Mouse (Mus musculus) thymus, postnatal 0 days (tissue): ENCODE data around the gene Bpifb9b. TPM values are rescaled to one million over a fixed set of nuclear protein-coding genes. Genes with fewer than 3 reads are reported as not detected.
"Not testable (repeated sequence)": the region's sequence is repeated elsewhere in the genome, so short reads cannot be mapped to it uniquely, and the experiment has no call there.

Experiments used
- DNase-seq: peaks from one replicate; pipeline ENCODE4 v3.0.0-alpha.2; 2015; ENCODE audit warnings: low spot score
- polyA plus RNA-seq: library from polyadenylated mRNA; unstranded; fragments of >200 nt; fragmentation: Nextera tagmentation; extraction: Ambion mirVana; gene quantifications from 2 replicates; pipeline ENCODE4 v1.2.1, GENCODE M21; 2015

The Bpifb9b gene
- polyA plus RNA-seq, result 0.31 and 0.42 TPM in 2 replicates

DNA sequence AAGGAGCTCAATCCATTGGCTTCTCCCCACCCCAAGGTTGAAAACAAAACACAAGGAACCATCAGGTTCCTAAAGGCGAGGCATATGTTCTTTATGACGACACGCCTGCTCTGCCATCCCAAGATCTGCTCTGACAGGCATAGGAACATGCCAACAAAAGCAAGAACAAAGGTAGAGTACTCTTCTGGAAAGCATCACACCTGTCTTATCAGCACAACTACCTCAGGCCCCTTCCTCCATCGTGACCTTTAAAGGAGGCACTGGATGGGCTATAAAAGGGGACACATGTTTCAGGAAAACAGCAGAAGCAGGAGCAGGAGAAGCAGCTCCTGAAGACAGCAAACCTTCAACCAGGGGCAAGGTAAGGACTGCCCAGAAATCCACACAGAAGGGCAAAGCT is at the start of gene Bpifb9b:
Gene Bpifb9b, plus strand, starts transcription at position 301 of the 400 bp plus-strand sequence.
- DNase-seq, result not testable (repeated sequence)

DNA sequence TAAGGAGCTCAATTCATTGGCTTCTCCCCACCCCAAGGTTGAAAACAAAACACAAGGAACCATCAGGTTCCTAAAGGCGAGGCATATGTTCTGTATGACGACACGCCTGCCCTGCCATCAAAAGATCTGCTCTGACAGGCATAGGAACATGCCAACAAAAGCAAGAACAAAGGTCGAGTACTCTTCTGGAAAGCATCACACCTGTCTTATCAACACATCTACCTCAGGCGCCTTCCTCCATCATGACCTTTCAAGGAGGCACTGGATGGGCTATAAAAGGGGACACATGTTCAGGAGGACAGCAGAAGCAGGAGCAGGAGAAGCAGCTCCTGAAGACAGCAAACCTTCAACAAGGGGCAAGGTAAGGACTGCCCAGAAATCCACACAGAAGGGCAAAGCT is 49.5 kb upstream of the Bpifb9b start, which contains the start of gene Bpifb9a:
Gene Bpifb9a, plus strand, starts transcription at position 301 of the 400 bp plus-strand sequence.
- DNase-seq, result not testable (repeated sequence)

DNA sequence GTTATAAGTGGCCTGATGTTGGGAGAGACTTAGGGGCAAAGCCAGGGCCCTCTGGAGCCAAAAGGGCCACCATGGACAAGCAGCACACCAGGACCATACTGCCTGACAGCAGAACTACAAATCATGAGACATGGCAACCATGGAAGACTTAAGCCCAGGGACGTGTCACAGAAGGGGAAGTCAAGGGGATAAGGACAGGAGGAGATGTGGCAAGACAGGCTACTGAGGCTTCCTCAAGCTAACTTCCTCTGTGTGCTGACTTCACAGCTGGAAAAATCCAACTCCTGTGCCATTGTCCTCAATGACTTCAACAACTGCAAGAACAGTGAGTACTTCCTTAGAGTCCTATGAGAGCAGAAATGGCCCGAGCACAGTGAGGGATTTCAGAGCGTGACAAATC is 42.6 kb upstream of the Bpifb9b start:
- DNase-seq, result not testable (repeated sequence)

DNA sequence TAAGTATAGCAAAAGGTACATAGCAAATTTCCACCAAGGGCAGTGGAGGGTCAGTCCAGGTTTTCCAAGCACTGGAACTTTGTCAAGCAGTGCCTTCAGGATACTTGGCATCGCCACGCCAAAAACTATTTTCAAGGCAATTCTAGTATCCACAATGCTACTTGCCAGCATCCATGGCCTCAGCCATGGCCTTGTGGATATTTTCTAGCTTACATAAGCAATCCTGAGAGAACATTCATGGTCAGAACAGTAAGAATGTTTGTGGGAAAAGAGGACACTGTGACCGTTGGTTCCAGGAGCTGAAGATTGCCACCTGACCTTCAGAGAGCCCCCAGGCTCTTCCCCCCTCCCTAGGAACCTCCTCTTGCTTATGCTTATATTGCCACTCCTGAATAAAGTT is 15.2 kb upstream of the Bpifb9b start:
- DNase-seq, result not testable (repeated sequence)

- no peak for DNase-seq
Observed at GRCm38 (mm10) chr2:154292833-154293232, 14.2 kb upstream of the Bpifb9b start.

DNA sequence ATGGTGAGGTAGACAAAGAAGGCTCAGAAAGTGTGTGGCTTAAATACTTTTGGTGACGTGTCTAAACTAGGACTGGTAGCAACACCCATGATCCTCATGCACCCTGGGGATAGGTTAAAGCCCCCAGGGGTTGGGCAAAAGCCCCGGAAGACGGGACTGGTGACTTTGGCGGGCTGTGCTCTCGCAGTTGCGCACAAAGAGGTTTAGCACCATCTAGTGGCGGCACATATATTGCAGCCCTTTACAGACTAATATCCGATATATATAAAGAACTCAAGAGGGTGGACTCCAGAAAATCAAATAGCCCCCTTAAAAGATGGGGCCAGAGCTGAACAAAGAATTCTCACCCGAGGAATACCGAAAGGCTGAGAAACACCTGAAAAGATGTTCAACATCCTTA is 12.3 kb upstream of the Bpifb9b start:
- peak; percentile 70 for DNase-seq

DNA sequence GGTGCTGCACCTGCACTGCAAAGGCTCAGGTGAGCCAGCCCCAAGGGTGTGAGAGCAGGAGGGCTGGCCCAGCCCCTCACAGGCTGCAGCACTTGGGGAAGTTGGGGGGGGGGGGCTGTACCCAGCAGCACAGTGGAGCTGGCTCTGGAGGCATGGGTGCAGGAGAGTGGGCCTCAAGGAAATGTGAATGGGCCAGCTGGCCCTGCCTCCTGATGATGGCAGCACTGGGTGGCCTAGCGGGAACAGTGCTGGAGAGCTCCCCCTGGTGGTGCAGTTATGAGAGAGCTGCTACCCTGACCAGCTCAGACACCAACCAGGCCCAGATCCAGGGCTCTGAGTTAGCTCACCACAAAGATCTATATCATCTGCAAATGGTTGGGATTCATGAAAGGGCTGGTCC is 6.5 kb upstream of the Bpifb9b start:
- peak; percentile 80 for DNase-seq

- no peak for DNase-seq
Observed at GRCm38 (mm10) chr2:154301763-154302162, 5.3 kb upstream of the Bpifb9b start.

GRCm38 (mm10) chr2:154304604-154305003 is 2.4 kb upstream of the Bpifb9b start:
- DNase-seq, result not testable (repeated sequence)

- not testable (repeated sequence) for DNase-seq
Observed at GRCm38 (mm10) chr2:154313771-154314170, 6.7 kb downstream of the Bpifb9b start.

DNA sequence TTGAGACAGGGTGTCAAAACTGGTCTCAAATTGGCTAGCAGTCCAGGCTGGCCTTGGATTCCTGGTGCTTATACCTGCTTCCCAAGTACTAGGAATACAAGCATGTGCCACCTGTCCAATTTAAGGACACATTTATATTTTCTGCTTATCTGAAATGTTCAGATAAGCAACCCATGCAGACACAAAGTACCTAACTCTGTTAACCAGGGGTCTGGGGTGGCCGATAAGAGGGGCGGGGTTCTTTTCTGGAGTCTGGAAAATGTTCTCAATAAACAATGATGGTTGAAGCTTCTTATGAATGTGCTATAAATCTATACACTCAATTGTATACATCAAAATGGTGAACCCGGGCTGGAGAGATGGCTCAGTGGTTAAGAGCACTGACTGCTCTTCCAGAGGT is 19.8 kb downstream of the Bpifb9b start:
- DNase-seq, result no peak

DNA sequence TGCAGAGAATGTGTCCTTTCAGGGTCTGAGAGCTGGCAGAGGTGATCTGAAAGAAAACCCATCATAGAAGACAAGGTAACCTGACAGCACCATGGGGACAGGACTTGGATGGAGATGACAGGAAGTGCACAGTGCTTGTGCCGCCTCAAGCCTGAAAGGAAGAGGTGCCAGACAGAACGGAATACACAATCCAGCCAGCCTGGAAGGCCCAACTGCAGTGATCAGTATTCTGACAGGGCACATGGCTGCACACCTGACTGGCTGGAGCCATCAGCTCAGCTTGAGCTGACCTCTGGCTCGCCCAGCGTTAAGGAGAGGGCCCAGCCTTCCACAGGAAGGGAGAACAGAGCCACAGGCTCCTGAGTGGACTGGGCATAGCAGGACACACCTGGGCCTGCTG is 28.5 kb downstream of the Bpifb9b start:
- DNase-seq, result no peak

- no peak for DNase-seq
Observed at GRCm38 (mm10) chr2:154338161-154338560, 31.1 kb downstream of the Bpifb9b start.

GRCm38 (mm10) chr2:154339356-154339755 is 32.3 kb downstream of the Bpifb9b start:
- no peak for DNase-seq

- no peak for DNase-seq
Observed at GRCm38 (mm10) chr2:154348152-154348551, 41.1 kb downstream of the Bpifb9b start.

- DNase-seq, result peak; percentile 4
Observed at GRCm38 (mm10) chr2:154354000-154354425, 47.0 kb downstream of the Bpifb9b start.

- no peak for DNase-seq
Observed at GRCm38 (mm10) chr2:154367510-154367909, 60.5 kb downstream of the Bpifb9b start.

Other genes starting within 250 kb of the Bpifb9b start
- not detected in 2 replicates for gene Bpifa3, start 176.9 kb upstream of the Bpifb9b start, polyA plus RNA-seq
- 185 and 212 TPM in 2 replicates for gene Bpifa1, start 164.3 kb upstream of the Bpifb9b start, polyA plus RNA-seq
- gene Bpifa5, start 144.6 kb upstream of the Bpifb9b start, polyA plus RNA-seq, result 0.46 and 0.54 TPM in 2 replicates
- 1.2 and 1.5 TPM in 2 replicates for gene Bpifb1, start 116.4 kb upstream of the Bpifb9b start, polyA plus RNA-seq
- gene Bpifb5, start 83.5 kb upstream of the Bpifb9b start, polyA plus RNA-seq, result 0.24 and 0.35 TPM in 2 replicates
- gene Bpifb9a, start 49.4 kb upstream of the Bpifb9b start, polyA plus RNA-seq, result 0.18 and 0.28 TPM in 2 replicates
- 36.8 and 56.8 TPM in 2 replicates for gene Cdk5rap1, start 65.8 kb downstream of the Bpifb9b start, polyA plus RNA-seq
- 2.6 TPM in 2 replicates for gene Snta1, start 100.9 kb downstream of the Bpifb9b start, polyA plus RNA-seq
- gene Cbfa2t2, start 129.3 kb downstream of the Bpifb9b start, polyA plus RNA-seq, result 23.7 and 25.4 TPM in 2 replicates
- 1.1 and 2.6 TPM in 2 replicates for gene 1700003F12Rik, start 239.9 kb downstream of the Bpifb9b start, polyA plus RNA-seq
- 0.09 and 0.10 TPM in 2 replicates for gene Actl10, start 244.5 kb downstream of the Bpifb9b start, polyA plus RNA-seq